Mouse (Mus musculus): ENCODE measurements around the gene Rad51d. TPM values are rescaled to one million over a fixed set of nuclear protein-coding genes. Genes with fewer than 3 reads are reported as not detected.
A peak's percentile ranks its signal among the peaks of the same experiment; 100 is the strongest.
"Not testable (repeated sequence)": the region's sequence is repeated elsewhere in the genome, so short reads cannot be mapped to it uniquely, and the experiment has no call there.

Rad51d gene
- 14.5 and 15.0 TPM in 2 replicates for polyA plus RNA-seq (2014; fragmentation: Nextera tagmentation; extraction: Ambion mirVana)

- Histone ChIP-seq H3K9ac (ENCODE audit: low read depth, low read length) (peak within 1 kb of the TSS; percentile 81), H3K4me2 (ENCODE audit: low read depth, low read length) (peak within 1 kb of the TSS; percentile 90), H3K36me3 (ENCODE audit: control insufficient read depth, insufficient read depth, low read length) (no peaks in the 10 kb centered on the region), H3K27me3 (replicated peaks; ENCODE audit: control insufficient read depth, insufficient read depth, low read length) (no peaks in the 10 kb centered on the region), H3K4me3 (ENCODE audit: low read depth, low read length) (peak within 1 kb of the TSS; percentile 66), H3K27ac (replicated peaks; ENCODE audit: low read depth, low read length) (peak within 1 kb of the TSS; percentile 52; the same call in 1 of the 2 replicates), H3K9me3 (ENCODE audit: control insufficient read depth, low read length) (no peaks in the 10 kb centered on the region), H3K4me1 (ENCODE audit: control insufficient read depth, insufficient read depth, low read length) (0 out of 2 replicates have a peak, but pooled peaks cover 16% of the 10 kb centered on the region)
- WGBS, result 0% methylated on average over 25 of the region's 26 CpGs
- peak; percentile 91 for ATAC-seq (ENCODE audit: low read depth)
- DNase-seq (ENCODE audit: low spot score), result peak; percentile 96
Observed at GRCm38 (mm10) chr11:82890342-82890762, at the start of gene Rad51d. Gene Rad51d (minus strand): TSS chr11:82890614.

GRCm38 (mm10) chr11:82933186-82933585, 42.8 kb upstream of the Rad51d start:
- no peak for DNase-seq (ENCODE audit: low spot score)
- no peak for ATAC-seq (ENCODE audit: low read depth)
- Histone ChIP-seq H3K9ac (ENCODE audit: low read depth, low read length) (peak overlapping the region; percentile 55), H3K27me3 (replicated peaks; ENCODE audit: control insufficient read depth, insufficient read depth, low read length) (peaks cover 62% of the 10 kb centered on the region), H3K4me1 (ENCODE audit: control insufficient read depth, insufficient read depth, low read length) (peaks cover 5% of the 10 kb centered on the region; the same call in 1 of the 2 replicates), H3K36me3 (ENCODE audit: control insufficient read depth, insufficient read depth, low read length) (no peaks in the 10 kb centered on the region), H3K27ac (replicated peaks; ENCODE audit: low read depth, low read length) (no peak overlapping the region), H3K9me3 (ENCODE audit: control insufficient read depth, low read length) (no peaks in the 10 kb centered on the region), H3K4me2 (ENCODE audit: low read depth, low read length) (peak overlapping the region; percentile 92), H3K4me3 (ENCODE audit: low read depth, low read length) (peak overlapping the region; percentile 49)
- 2% methylated on average over 8 of the region's 29 CpGs for WGBS

- 1% methylated on average over 56 of the region's 119 CpGs for WGBS
- not testable (repeated sequence) for H3K9me3 ChIP-seq (ENCODE audit: control insufficient read depth, low read length); H3K27ac ChIP-seq (replicated peaks; ENCODE audit: low read depth, low read length); ATAC-seq (ENCODE audit: low read depth); H3K36me3 ChIP-seq (ENCODE audit: control insufficient read depth, insufficient read depth, low read length); DNase-seq (ENCODE audit: low spot score); H3K4me1 ChIP-seq (ENCODE audit: control insufficient read depth, insufficient read depth, low read length)
- Histone ChIP-seq H3K27me3 (replicated peaks; ENCODE audit: control insufficient read depth, insufficient read depth, low read length) (peaks cover 62% of the 10 kb centered on the region), H3K9ac (ENCODE audit: low read depth, low read length) (peak overlapping the region; percentile 58), H3K4me2 (ENCODE audit: low read depth, low read length) (peak overlapping the region; percentile 92), H3K4me3 (ENCODE audit: low read depth, low read length) (peak overlapping the region; percentile 49)
Observed at GRCm38 (mm10) chr11:82931671-82932450, 41.4 kb upstream of the Rad51d start.

GRCm38 (mm10) chr11:82931161-82931560, 40.7 kb upstream of the Rad51d start:
- ATAC-seq (ENCODE audit: low read depth); H3K4me1 ChIP-seq (ENCODE audit: control insufficient read depth, insufficient read depth, low read length); DNase-seq (ENCODE audit: low spot score); H3K36me3 ChIP-seq (ENCODE audit: control insufficient read depth, insufficient read depth, low read length); H3K27ac ChIP-seq (replicated peaks; ENCODE audit: low read depth, low read length); H3K9me3 ChIP-seq (ENCODE audit: control insufficient read depth, low read length): not testable (repeated sequence)
- 1% methylated on average over 17 of the region's 63 CpGs for WGBS
- Histone ChIP-seq H3K9ac (ENCODE audit: low read depth, low read length) (peak overlapping the region; percentile 58), H3K27me3 (replicated peaks; ENCODE audit: control insufficient read depth, insufficient read depth, low read length) (peaks cover 58% of the 10 kb centered on the region), H3K4me2 (ENCODE audit: low read depth, low read length) (peak overlapping the region; percentile 92), H3K4me3 (ENCODE audit: low read depth, low read length) (peak overlapping the region; percentile 49)

- not testable (repeated sequence) for H3K9me3 ChIP-seq (ENCODE audit: control insufficient read depth, low read length); H3K4me1 ChIP-seq (ENCODE audit: control insufficient read depth, insufficient read depth, low read length); H3K27ac ChIP-seq (replicated peaks; ENCODE audit: low read depth, low read length); H3K36me3 ChIP-seq (ENCODE audit: control insufficient read depth, insufficient read depth, low read length); ATAC-seq (ENCODE audit: low read depth); DNase-seq (ENCODE audit: low spot score)
- Histone ChIP-seq H3K27me3 (replicated peaks; ENCODE audit: control insufficient read depth, insufficient read depth, low read length) (peaks cover 51% of the 10 kb centered on the region), H3K4me2 (ENCODE audit: low read depth, low read length) (peak overlapping the region; percentile 92), H3K9ac (ENCODE audit: low read depth, low read length) (peak overlapping the region; percentile 37; the same call in 1 of the 2 replicates), H3K4me3 (ENCODE audit: low read depth, low read length) (peak overlapping the region; percentile 49)
- WGBS, result 1% methylated on average over 53 of the region's 85 CpGs
Observed at GRCm38 (mm10) chr11:82930391-82930955, 40.1 kb upstream of the Rad51d start.

- no peak overlapping the region for H3K27ac ChIP-seq (replicated peaks; ENCODE audit: low read depth, low read length)
- peaks cover 45% of the 10 kb centered on the region for H3K27me3 ChIP-seq (replicated peaks; ENCODE audit: control insufficient read depth, insufficient read depth, low read length)
- WGBS, result 32% methylated on average over 3 of the region's 3 CpGs
Observed at GRCm38 (mm10) chr11:82929633-82929950, 39.2 kb upstream of the Rad51d start.

GRCm38 (mm10) chr11:82928897-82929632, 38.7 kb upstream of the Rad51d start:
- no peak overlapping the region for H3K9ac ChIP-seq (ENCODE audit: low read depth, low read length)
- H3K36me3 ChIP-seq (ENCODE audit: control insufficient read depth, insufficient read depth, low read length), result no peaks in the 10 kb centered on the region
- no peak overlapping the region for H3K27ac ChIP-seq (replicated peaks; ENCODE audit: low read depth, low read length)
- no peak overlapping the region for H3K4me2 ChIP-seq (ENCODE audit: low read depth, low read length)
- 28% methylated on average over 20 of the region's 20 CpGs for WGBS
- peaks cover 39% of the 10 kb centered on the region for H3K27me3 ChIP-seq (replicated peaks; ENCODE audit: control insufficient read depth, insufficient read depth, low read length)
- H3K4me1 ChIP-seq (ENCODE audit: control insufficient read depth, insufficient read depth, low read length), result peaks cover 5% of the 10 kb centered on the region; the same call in 1 of the 2 replicates
- H3K9me3 ChIP-seq (ENCODE audit: control insufficient read depth, low read length), result no peaks in the 10 kb centered on the region
- ATAC-seq (ENCODE audit: low read depth), result no peak
- no peak for DNase-seq (ENCODE audit: low spot score)
- H3K4me3 ChIP-seq (ENCODE audit: low read depth, low read length), result no peak overlapping the region

More at GRCm38 (mm10) chr11:82929633-82929950, 39.2 kb upstream of the Rad51d start:
- H3K4me3 ChIP-seq (ENCODE audit: low read depth, low read length), result no peak overlapping the region; the same call in 1 of the 2 replicates
- ATAC-seq (ENCODE audit: low read depth) (no peak), DNase-seq (ENCODE audit: low spot score) (no peak)
- no peaks in the 10 kb centered on the region for H3K36me3 ChIP-seq (ENCODE audit: control insufficient read depth, insufficient read depth, low read length)
- peak overlapping the region; percentile 92; the same call in 1 of the 2 replicates for H3K4me2 ChIP-seq (ENCODE audit: low read depth, low read length)
- H3K4me1 ChIP-seq (ENCODE audit: control insufficient read depth, insufficient read depth, low read length), result peaks cover 5% of the 10 kb centered on the region; the same call in 1 of the 2 replicates
- no peaks in the 10 kb centered on the region for H3K9me3 ChIP-seq (ENCODE audit: control insufficient read depth, low read length)
- no peak overlapping the region for H3K9ac ChIP-seq (ENCODE audit: low read depth, low read length)

- not testable (repeated sequence) for ATAC-seq (ENCODE audit: low read depth); H3K4me2 ChIP-seq (ENCODE audit: low read depth, low read length); H3K4me1 ChIP-seq (ENCODE audit: control insufficient read depth, insufficient read depth, low read length); H3K9ac ChIP-seq (ENCODE audit: low read depth, low read length); H3K36me3 ChIP-seq (ENCODE audit: control insufficient read depth, insufficient read depth, low read length); H3K9me3 ChIP-seq (ENCODE audit: control insufficient read depth, low read length); H3K27ac ChIP-seq (replicated peaks; ENCODE audit: low read depth, low read length); H3K4me3 ChIP-seq (ENCODE audit: low read depth, low read length); DNase-seq (ENCODE audit: low spot score)
- WGBS, result 85% methylated on average over 6 of the region's 6 CpGs
- H3K27me3 ChIP-seq (replicated peaks; ENCODE audit: control insufficient read depth, insufficient read depth, low read length), result peaks cover 17% of the 10 kb centered on the region
Observed at GRCm38 (mm10) chr11:82923910-82924309, 33.5 kb upstream of the Rad51d start.

All from embryonic facial prominence, embryonic 14.5 days (tissue).